Mouse (Mus musculus) lung, postnatal 36 days (tissue): Measurements from ENCODE around the gene Med10.

ENCODE experiments used
- DNase-seq: peaks from one replicate; pipeline ENCODE4 v3.0.0; 2022; ENCODE audit warnings: mixed read lengths

The Med10 gene

GRCm38 (mm10) chr13:69832578-69832977 is 30.4 kb downstream of the Med10 start:
- DNase-seq = no peak

DNA sequence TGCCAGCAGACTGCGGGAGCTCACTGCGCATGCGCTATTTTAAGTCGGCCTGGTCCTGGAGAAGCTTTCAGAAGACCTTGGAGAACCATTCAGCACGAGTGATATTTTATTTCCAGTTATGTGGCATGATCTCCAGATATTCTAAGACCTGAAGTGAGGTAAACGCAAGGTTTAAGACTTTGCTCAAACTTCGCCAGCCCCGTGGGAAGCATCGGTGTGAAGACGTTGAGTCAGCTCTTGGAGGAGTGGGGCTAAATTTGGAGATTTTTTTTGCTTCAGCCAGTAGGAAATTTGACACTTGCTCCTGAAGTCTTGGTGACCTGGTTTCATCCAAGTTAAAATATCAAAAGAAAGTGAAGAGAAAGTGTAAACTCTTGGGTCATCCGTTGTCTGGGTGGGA is 31.2 kb downstream of the Med10 start:
- no peak for DNase-seq

GRCm38 (mm10) chr13:69845592-69845991 is 43.4 kb downstream of the Med10 start:
- no peak for DNase-seq

DNA sequence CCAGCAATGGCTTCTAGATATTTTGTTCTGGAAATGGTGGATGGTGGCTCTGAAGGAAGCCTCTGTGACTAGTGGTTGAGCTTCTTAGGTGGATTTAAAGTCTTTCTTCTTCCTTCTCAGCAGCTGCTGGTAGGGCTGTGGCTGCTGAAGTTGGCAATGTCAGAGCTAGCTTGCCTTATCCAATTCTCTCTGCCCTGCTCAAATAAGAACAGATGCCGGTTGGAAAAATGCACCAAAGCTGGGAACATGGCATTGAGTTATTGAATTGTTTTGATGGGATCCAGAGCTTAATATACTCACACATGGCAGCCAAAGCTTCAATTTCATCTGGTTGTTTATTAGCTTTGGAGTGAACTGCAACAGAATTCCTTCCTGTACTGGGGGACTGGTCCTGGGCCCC is 47.4 kb downstream of the Med10 start:
- DNase-seq = no peak

GRCm38 (mm10) chr13:69852313-69852712 is 50.1 kb downstream of the Med10 start:
- peak; percentile 5 for DNase-seq

DNA sequence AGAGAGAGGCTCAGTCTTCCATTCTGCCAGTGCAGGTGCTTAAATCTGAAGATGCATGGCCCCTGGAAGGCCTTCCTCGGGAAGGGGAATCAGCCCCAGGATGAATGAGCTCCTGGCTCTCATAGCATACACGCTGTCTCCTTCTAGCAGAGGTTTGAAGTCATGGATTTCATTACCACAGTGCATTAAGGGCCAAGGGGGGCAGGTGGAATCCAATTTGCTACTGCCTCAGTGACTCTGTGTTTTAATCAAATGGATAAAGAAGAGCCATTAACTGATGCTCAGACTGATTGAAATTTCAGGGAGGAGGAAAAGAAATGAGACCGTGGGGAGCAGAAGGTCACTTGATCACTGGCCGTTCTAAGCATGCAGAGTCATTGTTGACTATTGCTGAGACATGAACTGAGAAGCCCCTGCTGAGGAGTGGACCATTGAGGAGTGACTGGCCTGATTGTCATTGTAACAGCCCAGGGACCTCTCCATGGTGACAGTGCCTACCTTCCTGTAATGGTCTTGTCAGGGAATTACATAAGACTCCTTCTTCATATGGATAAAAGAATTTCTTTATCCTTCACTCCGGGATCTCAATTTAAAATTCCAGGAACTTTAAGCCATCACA is 51.3 kb downstream of the Med10 start:
- no peak for DNase-seq

DNA sequence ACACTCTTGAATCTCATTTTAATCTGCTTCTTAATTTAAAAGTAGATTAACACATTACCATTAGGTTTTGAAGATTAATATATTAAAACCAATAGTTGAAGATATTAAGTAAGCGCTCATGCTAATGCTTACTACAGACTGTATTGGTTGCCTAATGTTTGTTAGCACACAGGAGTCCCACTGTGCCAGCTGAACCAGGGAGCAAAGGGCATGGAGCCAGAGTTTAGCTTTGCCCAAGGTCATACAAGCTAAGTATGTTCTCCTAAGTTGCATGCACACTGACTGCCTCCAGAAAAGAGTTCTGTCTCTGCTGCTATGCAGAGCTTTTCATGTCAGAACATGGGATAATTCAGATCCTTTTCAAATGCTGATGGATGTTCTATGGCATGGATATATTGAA is 53.7 kb downstream of the Med10 start:
- DNase-seq = no peak

- no peak for DNase-seq
Measured at GRCm38 (mm10) chr13:69862276-69862675, 60.1 kb downstream of the Med10 start.

GRCm38 (mm10) chr13:69864911-69865310 is 62.7 kb downstream of the Med10 start:
- DNase-seq = no peak
